In the genomic region with DNA sequence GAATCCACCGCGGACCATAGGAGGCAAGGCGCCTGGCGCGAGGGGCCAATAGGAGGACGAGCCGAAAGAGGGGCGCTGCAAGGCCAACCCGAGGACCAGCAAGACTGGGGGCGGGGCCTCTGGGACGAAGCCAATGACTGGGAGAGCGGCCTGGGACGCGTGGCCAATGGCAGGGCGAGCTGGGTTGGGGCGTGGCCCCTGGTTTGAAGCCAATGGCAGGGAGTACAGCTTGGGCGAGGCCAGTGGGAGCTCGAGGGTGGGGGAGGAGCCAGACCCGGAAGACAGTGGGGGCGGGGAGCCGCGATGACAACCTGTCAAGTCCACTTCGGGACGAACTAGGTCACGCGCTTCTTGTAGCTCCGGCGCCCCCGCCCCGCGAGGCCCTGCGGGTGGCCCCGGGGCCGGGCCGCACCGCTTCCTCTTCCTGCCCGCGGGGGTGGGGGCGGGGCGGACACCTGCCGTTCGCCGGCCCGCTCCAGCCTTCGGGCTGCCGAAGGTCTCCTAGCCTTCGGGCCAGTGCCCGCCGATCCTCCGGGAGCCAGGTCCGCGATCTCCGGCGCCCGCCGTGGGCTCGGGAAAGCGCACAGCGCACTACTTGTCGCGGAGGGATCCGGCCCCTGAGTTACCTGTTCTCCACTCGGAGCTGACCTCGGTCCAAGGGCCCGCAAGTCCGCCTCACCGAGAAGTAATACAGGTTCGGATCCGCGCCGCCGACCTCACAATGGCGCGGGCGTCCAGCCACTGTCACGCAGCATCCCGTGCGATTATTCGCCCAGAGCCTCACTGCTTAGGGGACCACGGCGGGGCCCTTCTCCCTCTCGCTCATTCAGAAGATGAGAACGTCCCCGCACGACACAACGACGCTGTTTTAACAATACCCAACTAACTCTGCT, we compare ENCODE assay signal across 8 mouse cellular contexts. TPM values are rescaled to one million over a fixed set of nuclear protein-coding genes. Genes with fewer than 3 reads are reported as not detected.
A peak's percentile ranks its signal among the peaks of the same experiment; 100 is the strongest.
DNase-seq lines count a peak whose midpoint lies in the region; ATAC-seq lines count a peak whose summit lies in the region.

No protein-coding gene starts in this region.

- H3K9ac ChIP-seq in hindbrain, embryonic 11.5 days (ENCODE audit: low read depth, low read length): peak overlapping the region; percentile 64

- no peaks in the 10 kb centered on the region for H3K27me3 ChIP-seq in hindbrain, embryonic 11.5 days (ENCODE audit: control insufficient read depth, insufficient read depth, low read length)

- no peaks in the 10 kb centered on the region for H3K4me1 ChIP-seq in hindbrain, embryonic 11.5 days (replicated peaks; ENCODE audit: control insufficient read depth, insufficient read depth, low read length)

- no peaks in the 10 kb centered on the region for H3K9me3 ChIP-seq in hindbrain, embryonic 11.5 days (ENCODE audit: control insufficient read depth, low read length)

- H3K27ac ChIP-seq in hindbrain, embryonic 11.5 days (ENCODE audit: low read depth, low read length): peak overlapping the region; percentile 86

- peak overlapping the region; percentile 42 for H3K4me2 ChIP-seq in hindbrain, embryonic 11.5 days (replicated peaks; ENCODE audit: low read depth, low read length)

- DNase-seq in Muller cell, postnatal 12 days (ENCODE audit: inconsistent ontology term): peak; percentile 100
- DNase-seq in cerebellum, adult 9-11 months: peak; percentile 100
- DNase-seq in frontal cortex, adult 2 months (ENCODE audit: extremely low spot score in 1 of 2, low spot score in 1 of 2): peak; percentile 98 to 100
- DNase-seq in hindbrain, embryonic 11.5 days (ENCODE audit: low spot score): peak; percentile 99
- DNase-seq in layer of hippocampus, postnatal 10 days (ENCODE audit: low spot score in 2 of 2): peak; percentile 100
- peak; percentile 100 for DNase-seq in lung, postnatal 10 days
- DNase-seq in ovary, postnatal 36 days (ENCODE audit: low spot score): peak; percentile 100
- DNase-seq in thymus, postnatal 25 days: peak; percentile 99

- no peaks in the 10 kb centered on the region for H3K36me3 ChIP-seq in hindbrain, embryonic 11.5 days (ENCODE audit: control insufficient read depth, insufficient read depth, low read length)

- peak overlapping the region; percentile 63 for H3K4me3 ChIP-seq in hindbrain, embryonic 11.5 days (ENCODE audit: low read depth, low read length)

- peak; percentile 100 for ATAC-seq in hindbrain, embryonic 11.5 days (ENCODE audit: low FRiP score)

- under 1% methylated on average over 83 of the region's 87 CpGs for WGBS in hindbrain, embryonic 11.5 days

RNA-seq across cellular contexts. Expression of a gene that starts 13.9 kb away (rescaled TPM):
- polyA plus RNA-seq in frontal cortex, adult 2 months (2012; rRNA removed): 0.13 and 0.18 TPM in 2 replicates
- not detected in 2 replicates for polyA plus RNA-seq in hindbrain, embryonic 11.5 days (2014; fragmentation: Nextera tagmentation; extraction: Ambion mirVana)
- under 1 TPM in 1 of 2 experiments, not detected in 1; 0.18 TPM for total RNA-seq in layer of hippocampus, postnatal 10 days (2021)

RNA-seq across cellular contexts. Expression of a gene that starts 31.2 kb away (rescaled TPM):
- polyA plus RNA-seq in frontal cortex, adult 2 months (2012; rRNA removed): 40.9 and 44.2 TPM in 2 replicates
- polyA plus RNA-seq in hindbrain, embryonic 11.5 days (2014; fragmentation: Nextera tagmentation; extraction: Ambion mirVana): 21.3 and 31.6 TPM in 2 replicates
- total RNA-seq in layer of hippocampus, postnatal 10 days (2021): 10 to 100 TPM; 82.4 to 88.7 TPM

Comparison
In these comparisons a context has a peak if more than half of its experiments do, and no peak if none do; other contexts are left out.
1. Peak in every context shown above with its lines: DNase-seq, ATAC-seq, H3K4me3 ChIP-seq and H3K27ac ChIP-seq.